Mouse (Mus musculus): Measurements from ENCODE around the gene Emc3. TPM values are rescaled to one million over a fixed set of nuclear protein-coding genes. Genes with fewer than 3 reads are reported as not detected.

Emc3 gene
- 10 to 100 TPM; 82.5 to 83.2 TPM for total RNA-seq (2021)

- peak; percentile 92 to 93 for DNase-seq (ENCODE audit: low spot score in 2 of 2)
- intact Hi-C loops (cut with DNase I): loop anchor here (5.0 kb wide), 2 partner anchors 79 to 91 kb away; partner anchors contain the start of gene Vhl
These were observed at the start of gene Emc3, which contains the start of gene Fancd2 for GRCm38 (mm10) chr6:113530932-113531839. Gene Emc3 (minus strand): TSS chr6:113531652. Gene Fancd2 (plus strand): TSS chr6:113531682.

GRCm38 (mm10) chr6:113579306-113579705 is 47.9 kb upstream of the Emc3 start:
- DNase-seq (ENCODE audit: low spot score in 2 of 2): no peak
- intact Hi-C loops (cut with DNase I): no loop called here

GRCm38 (mm10) chr6:113576044-113576443 is 44.6 kb upstream of the Emc3 start:
- intact Hi-C loops (cut with DNase I): loop anchor here (2.0 kb wide), 1 partner anchor 39 kb away; no protein-coding TSS in a partner anchor
- peak; percentile 49 to 94 for DNase-seq (ENCODE audit: low spot score in 2 of 2)

GRCm38 (mm10) chr6:113564557-113564956 is 33.1 kb upstream of the Emc3 start:
- no peak for DNase-seq (ENCODE audit: low spot score in 2 of 2)
- intact Hi-C loops (cut with DNase I): no loop called here

GRCm38 (mm10) chr6:113559736-113560135 is 28.3 kb upstream of the Emc3 start:
- intact Hi-C loops (cut with DNase I): no loop called here
- peak; percentile 24 to 44 for DNase-seq (ENCODE audit: low spot score in 2 of 2)

- DNase-seq (ENCODE audit: low spot score in 2 of 2): no peak
- intact Hi-C loops (cut with DNase I): loop anchor here (10.0 kb wide), 1 partner anchor 141 kb away; no protein-coding TSS in a partner anchor
These were observed 12.5 kb upstream of the Emc3 start for GRCm38 (mm10) chr6:113543906-113544481.

GRCm38 (mm10) chr6:113541610-113542009 is 10.2 kb upstream of the Emc3 start:
- intact Hi-C loops (cut with DNase I): loop anchor here (10.0 kb wide), 1 partner anchor 143 kb away; no protein-coding TSS in a partner anchor

GRCm38 (mm10) chr6:113534886-113535285 is 3.4 kb upstream of the Emc3 start:
- no peak for DNase-seq (ENCODE audit: low spot score in 2 of 2)
- intact Hi-C loops (cut with DNase I): loop anchor here (5.0 kb wide), 2 partner anchors 83 to 87 kb away; partner anchors contain the start of gene Vhl

More at GRCm38 (mm10) chr6:113541610-113542009, 10.2 kb upstream of the Emc3 start:
- no peak for DNase-seq (ENCODE audit: low spot score in 2 of 2)

GRCm38 (mm10) chr6:113531840-113532404 is 470 bp upstream of the Emc3 start:
- intact Hi-C loops (cut with DNase I): loop anchor here (5.0 kb wide), 2 partner anchors 80 to 90 kb away; partner anchors contain the start of gene Vhl
- DNase-seq (ENCODE audit: low spot score in 2 of 2): no peak

- intact Hi-C loops (cut with DNase I): loop anchor here (5.0 kb wide), 1 partner anchor 84 kb away; no protein-coding TSS in a partner anchor
- DNase-seq (ENCODE audit: low spot score in 2 of 2): peak in 1 of 2 experiments; percentile 77
These were observed 8.0 kb downstream of the Emc3 start for GRCm38 (mm10) chr6:113523420-113523819.

GRCm38 (mm10) chr6:113522310-113522709 is 9.1 kb downstream of the Emc3 start:
- DNase-seq (ENCODE audit: low spot score in 2 of 2): no peak
- intact Hi-C loops (cut with DNase I): loop anchor here (5.0 kb wide), 1 partner anchor 85 kb away; no protein-coding TSS in a partner anchor

- DNase-seq (ENCODE audit: low spot score in 2 of 2): no peak
- intact Hi-C loops (cut with DNase I): no loop called here
These were observed 13.9 kb downstream of the Emc3 start for GRCm38 (mm10) chr6:113517434-113518080.

GRCm38 (mm10) chr6:113514600-113514999 is 16.9 kb downstream of the Emc3 start:
- DNase-seq (ENCODE audit: low spot score in 2 of 2): no peak
- intact Hi-C loops (cut with DNase I): no loop called here

- no peak for DNase-seq (ENCODE audit: low spot score in 2 of 2)
- intact Hi-C loops (cut with DNase I): no loop called here
These were observed 17.5 kb downstream of the Emc3 start for GRCm38 (mm10) chr6:113513944-113514343.

GRCm38 (mm10) chr6:113508947-113509280 is 22.5 kb downstream of the Emc3 start:
- intact Hi-C loops (cut with DNase I): no loop called here
- no peak for DNase-seq (ENCODE audit: low spot score in 2 of 2)

GRCm38 (mm10) chr6:113508272-113508946 is 23.0 kb downstream of the Emc3 start:
- DNase-seq (ENCODE audit: low spot score in 2 of 2): no peak
- intact Hi-C loops (cut with DNase I): no loop called here

- no peak for DNase-seq (ENCODE audit: low spot score in 2 of 2)
- intact Hi-C loops (cut with DNase I): no loop called here
These were observed 24.3 kb downstream of the Emc3 start for GRCm38 (mm10) chr6:113507130-113507529.

GRCm38 (mm10) chr6:113505689-113506088 is 25.8 kb downstream of the Emc3 start:
- no peak for DNase-seq (ENCODE audit: low spot score in 2 of 2)
- intact Hi-C loops (cut with DNase I): no loop called here

GRCm38 (mm10) chr6:113502801-113503200 is 28.7 kb downstream of the Emc3 start:
- intact Hi-C loops (cut with DNase I): no loop called here
- no peak for DNase-seq (ENCODE audit: low spot score in 2 of 2)
